Mouse (Mus musculus): Measurements from ENCODE around the gene Gm5294.

The Gm5294 gene

DNA sequence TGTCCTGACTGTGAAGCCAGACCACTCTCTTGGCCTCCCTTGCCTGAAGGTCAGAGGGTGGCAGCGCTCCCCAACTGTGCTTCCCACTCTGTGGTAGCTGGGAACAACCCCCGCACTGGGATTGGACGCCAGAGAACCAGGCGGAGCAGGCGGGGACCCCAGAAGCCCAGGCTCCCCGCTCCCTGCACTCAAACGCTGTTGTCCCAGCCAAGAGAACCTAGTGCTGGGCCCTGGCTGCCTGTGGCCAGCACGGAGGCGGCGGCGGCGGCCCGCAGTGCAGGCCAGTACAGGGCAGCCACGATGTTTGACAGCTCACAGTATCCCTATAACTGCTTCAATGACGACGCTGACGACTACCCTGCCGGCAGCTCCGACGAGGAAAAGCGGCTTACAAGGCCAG, at the start of gene Gm5294:
Gm5294 (plus strand) TSS at position 301 of the 400 bp plus-strand sequence.
- no peak for DNase-seq (ENCODE audit: low read depth, low spot score)

DNA sequence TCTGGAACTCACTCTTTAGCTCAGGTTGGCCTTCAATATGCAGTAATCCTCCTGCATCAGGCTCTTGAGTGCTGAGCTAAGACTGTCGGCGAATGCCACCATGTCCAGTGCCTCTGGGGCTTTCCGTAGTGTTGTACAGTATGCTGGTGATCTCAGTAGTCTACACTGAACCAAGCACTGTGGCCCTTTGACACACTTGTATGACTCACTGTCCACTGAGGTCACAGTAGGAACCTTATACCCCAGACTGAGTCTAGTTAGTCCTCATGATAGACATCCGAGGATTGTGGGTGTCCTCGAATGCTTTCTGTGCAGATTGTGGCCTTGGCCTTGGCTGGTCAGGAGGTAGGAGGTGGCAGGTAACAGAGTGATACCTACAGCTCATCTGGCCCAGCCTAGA, 44.8 kb upstream of the Gm5294 start:
- DNase-seq (ENCODE audit: low read depth, low spot score) = peak; percentile 73

DNA sequence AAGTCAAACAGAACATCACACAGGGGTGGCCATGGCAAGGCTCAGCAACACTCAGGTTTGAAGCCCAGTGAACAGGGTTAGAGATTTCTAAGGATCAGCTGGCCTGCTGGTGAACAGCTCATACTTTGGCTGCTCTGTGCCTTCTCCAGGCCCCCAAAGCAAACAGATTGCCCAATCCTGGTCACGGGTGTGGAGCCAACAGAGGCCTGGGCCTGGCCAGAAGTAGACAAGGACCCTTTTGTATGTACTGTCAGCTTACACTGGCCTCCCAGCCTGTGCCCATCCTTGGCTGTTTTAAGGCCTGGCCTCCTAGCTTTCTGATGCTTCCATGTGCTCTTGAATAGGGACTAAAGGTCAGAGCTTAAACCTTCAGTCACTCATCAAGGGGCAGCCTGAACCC, 43.5 kb upstream of the Gm5294 start:
- peak; percentile 80 for DNase-seq (ENCODE audit: low read depth, low spot score)

DNA sequence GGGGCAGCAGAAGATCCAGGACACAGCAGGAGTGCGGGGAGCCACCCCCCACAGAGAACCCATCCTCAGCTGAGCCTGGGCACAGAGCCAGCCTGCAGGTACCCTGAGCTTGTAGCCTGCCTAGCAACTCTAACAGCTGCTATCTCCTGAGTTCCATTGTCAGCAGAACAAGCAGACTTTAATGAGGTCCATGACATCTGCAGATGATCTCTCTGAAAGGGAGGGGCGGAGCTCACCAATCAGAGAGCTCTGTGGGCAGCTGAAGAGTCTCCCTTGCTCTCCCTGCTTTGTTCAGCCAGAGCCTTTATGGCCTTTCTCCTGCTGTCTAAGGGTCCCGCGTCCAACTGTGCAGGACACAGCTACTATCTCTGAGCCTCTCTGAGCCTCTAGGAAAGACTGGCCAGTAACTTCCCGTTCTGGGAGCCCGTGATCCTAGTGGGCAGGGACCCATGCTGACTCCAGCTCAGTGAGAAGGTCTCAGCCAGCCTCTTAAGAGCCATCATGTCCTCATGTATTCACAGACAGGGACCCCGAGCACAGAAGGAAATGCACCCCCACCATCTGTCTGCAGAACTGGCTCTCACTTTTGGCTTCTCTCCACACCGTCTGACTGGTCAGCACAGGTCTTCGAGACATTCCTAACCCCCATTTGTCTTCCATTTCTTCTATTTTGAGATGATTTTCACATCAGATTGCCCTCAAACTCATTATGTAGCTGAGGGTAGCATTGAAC, 41.0 kb upstream of the Gm5294 start:
- no peak for DNase-seq (ENCODE audit: low read depth, low spot score)

DNA sequence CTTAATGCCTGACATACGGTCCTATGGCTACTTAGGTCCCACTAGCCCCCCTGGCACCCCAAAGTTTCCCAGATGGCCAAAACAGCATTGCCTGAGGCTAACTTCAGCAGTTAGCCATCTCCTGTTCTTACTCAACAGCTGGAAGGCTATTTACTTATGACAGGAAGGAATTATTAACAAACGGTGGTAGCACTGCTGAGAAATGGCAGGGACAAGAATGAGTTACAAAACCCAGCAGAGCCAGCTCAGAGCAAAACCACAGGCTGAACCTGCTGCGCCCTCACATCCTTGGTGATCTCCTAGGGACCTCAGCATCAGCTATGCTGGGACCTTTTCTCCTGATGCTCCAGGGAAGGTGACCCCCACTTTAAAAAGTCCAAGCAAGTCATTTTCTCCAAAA, 40.2 kb upstream of the Gm5294 start:
- DNase-seq (ENCODE audit: low read depth, low spot score) = peak; percentile 19

DNA sequence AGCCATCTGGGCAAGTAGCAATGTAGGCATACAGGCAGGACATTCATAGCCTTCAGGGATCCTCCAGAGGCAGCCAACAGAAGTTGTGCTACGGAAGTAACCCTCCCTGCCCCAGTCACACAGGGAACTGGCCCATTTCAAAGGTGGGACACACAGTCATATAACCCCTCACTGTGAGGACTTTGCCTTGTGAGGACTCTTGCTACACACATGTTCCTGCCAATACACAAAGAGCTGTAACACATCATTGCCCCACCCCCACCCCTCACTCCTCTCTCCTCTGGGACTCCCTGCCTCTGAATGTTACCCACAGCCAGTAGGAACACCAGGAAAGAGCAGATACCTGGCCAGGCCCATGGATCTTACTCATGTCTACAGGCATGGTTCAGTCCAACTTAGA, 37.2 kb upstream of the Gm5294 start:
- no peak for DNase-seq (ENCODE audit: low read depth, low spot score)

DNA sequence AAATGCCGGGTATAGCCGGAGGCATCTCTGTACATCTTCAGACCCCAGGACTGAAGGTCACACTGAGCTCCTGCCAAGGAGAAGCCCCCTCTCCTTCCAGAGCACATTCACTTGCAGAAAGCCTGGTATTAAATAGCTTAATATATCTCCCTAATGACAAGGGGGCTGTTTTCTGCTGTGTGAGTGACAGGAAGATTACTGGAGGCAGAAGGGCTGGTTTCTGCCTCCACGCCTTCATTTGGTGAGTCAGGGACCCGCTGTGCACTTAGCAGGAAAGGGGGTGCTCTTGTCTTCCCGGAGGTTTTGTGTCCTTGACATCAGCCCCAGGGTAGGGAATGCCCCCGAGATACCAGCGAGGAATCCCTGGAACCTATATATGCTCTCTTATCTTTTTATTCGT, 36.7 kb upstream of the Gm5294 start:
- no peak for DNase-seq (ENCODE audit: low read depth, low spot score)

DNA sequence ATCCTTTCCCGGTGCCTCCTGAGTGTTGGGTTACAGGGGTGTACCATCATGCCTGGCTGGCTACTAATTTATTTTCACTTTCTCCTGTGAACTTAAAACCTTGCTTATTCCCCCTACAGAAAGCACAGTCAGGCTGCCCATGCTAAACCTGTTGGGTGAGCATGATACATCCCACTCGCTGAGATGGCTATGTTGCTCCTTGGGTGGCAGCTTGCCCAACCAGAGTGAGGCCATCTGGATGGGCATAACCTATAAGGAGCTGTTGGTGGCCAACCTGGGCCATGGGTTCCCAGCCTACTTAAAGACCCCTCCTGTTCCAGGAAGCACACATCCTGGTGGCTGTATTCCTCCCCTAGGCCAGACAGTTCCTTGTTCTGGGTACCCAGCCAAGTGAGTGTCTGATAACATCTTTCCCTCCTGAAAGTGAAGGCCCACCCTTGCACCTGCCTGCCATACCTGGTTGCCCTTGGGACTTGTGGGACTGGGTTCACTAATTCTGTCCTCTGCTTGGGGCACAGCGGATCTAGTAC, 33.8 kb upstream of the Gm5294 start:
- no peak for DNase-seq (ENCODE audit: low read depth, low spot score)

DNA sequence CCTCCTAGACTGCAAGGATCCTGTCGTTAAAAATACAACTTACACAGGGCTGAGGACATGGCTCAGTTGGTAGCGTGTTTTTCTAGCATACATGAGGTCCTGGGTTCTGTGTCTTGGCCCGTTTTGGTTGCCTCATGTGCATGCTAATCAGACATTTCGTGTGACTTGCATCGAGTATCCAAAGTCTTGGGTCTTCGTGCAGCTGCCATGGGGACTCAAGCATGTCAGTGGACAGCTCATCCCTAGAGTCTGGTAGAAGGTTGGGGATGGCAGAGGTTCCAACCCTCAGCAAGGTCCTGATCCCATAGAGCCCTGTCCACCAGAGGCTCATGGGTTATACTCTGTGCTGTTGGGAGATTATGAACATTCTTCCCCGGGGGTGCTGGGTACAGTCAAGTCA, 32.2 kb upstream of the Gm5294 start:
- no peak for DNase-seq (ENCODE audit: low read depth, low spot score)

DNA sequence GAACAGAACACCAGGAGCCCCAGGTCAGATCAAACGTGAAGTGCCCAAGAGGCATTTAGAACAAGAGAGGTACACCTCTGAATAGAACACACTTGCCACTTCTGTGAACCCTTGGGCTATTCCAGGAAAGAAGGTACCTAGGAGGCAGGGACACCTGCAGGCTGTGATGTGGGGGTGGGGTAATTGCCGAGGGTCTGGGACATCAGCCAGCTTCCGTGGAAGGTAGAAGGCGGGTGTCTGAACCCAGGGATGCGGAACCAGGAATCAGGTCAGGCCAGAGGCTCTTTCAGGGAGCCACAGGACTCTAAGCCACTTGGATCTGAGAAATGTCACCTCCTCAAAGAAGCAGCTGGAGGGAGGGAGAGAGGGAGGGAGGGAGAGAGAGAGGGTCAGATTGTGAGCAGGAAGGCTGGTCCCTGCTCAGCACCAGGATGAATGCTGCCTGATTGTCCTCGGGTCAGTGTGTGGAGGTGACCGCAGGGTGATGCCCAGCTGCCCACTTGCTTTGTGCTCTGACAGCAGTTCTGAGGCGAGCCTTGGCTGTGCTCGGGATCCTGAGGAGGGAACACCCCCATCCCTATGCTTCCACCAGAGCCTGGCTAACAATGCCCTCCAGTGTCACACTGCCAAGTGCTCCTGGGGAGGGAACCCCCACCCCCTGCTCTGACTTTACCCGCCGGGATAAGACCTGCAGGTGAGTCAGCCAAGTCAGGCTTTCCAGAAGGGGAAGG, 31.2 kb upstream of the Gm5294 start:
- DNase-seq (ENCODE audit: low read depth, low spot score) = no peak

DNA sequence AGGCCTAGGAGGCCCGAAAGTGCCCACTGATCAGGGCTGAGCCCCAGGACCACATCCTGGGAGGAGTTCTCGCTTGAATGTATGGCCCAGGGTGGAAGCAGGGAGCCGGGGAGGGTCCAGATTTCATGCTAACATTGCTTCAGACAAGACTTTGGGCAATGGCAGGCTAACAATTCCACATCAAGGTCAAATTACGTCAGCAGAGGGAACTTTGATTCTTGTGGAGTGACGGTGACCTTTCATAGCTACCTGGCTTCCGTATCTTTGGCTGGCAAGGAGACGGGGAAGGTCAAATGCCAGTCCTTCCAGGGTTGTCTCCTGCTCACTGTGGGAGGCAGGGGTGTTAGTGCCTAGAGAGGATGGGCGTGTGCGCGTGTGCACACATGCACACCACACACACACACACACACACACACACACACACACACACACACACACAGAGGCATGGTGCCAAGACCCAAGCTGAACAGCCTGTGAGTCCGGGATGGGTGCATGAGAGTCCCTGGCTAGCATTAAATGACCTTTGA, 28.9 kb upstream of the Gm5294 start:
- DNase-seq (ENCODE audit: low read depth, low spot score) = no peak

DNA sequence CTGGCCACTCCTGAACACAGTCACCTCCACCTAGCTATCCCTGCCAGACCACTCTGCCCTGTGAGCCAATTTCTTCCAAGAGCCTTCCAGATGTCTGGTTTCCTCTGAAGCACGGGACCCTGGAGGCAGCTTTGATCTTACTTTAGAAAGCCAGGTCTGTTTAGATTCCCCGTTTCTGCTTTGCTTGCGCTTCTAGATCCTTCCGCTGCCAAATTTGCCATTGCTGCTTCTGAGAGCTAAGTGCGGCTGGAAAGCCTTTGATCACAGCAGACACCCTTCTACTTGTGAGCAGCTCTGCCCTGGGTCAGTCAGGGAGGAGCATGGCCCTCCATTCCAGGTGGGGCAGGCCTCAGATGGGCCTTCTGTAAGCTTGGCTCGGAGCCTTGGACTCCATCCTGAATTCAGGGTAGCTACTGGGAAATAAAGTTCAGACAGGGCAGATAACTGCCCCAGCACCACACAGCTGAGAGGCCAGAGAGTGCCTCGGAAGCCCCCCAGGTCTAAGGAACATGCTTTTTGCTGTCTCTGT, 18.2 kb upstream of the Gm5294 start:
- DNase-seq (ENCODE audit: low read depth, low spot score) = no peak

DNA sequence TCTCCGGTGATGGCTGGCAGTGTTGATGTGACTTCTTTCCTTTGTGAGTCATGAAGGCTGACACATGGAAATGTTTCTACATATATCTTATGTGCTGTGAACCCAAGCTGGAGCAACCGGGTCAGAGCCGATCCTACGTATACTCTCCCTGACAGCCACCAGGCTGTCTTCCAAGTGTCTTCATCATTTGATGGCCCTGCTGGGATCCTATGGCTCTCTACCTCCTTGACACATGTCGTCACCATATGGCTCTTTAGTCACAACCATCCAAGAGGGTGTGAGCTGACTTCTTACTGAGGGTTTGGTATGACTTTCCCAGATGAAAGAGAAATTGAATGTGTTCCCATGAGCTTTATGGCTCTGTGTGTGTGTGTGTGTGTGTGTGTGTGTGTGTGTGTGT, 15.6 kb upstream of the Gm5294 start:
- no peak for DNase-seq (ENCODE audit: low read depth, low spot score)

DNA sequence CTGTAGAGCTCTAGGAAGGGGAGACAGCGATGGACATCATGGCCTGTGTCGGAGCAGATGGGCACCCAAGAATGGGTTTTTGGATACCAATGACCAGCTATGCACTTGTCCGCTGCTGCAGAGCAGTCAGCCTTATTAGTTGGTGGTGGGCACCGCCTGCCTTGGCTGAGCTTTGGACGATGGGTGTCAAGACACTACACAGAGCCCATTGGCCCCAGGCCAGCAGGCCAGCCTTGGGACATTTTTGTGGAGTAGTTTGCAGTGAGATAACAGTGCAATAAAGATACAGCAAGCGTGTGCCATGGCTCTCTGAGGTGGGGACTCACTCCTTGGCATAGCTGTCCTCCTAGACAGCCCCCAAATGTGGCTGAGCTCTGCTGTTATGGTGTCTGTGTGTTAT, 10.1 kb upstream of the Gm5294 start:
- no peak for DNase-seq (ENCODE audit: low read depth, low spot score)

DNA sequence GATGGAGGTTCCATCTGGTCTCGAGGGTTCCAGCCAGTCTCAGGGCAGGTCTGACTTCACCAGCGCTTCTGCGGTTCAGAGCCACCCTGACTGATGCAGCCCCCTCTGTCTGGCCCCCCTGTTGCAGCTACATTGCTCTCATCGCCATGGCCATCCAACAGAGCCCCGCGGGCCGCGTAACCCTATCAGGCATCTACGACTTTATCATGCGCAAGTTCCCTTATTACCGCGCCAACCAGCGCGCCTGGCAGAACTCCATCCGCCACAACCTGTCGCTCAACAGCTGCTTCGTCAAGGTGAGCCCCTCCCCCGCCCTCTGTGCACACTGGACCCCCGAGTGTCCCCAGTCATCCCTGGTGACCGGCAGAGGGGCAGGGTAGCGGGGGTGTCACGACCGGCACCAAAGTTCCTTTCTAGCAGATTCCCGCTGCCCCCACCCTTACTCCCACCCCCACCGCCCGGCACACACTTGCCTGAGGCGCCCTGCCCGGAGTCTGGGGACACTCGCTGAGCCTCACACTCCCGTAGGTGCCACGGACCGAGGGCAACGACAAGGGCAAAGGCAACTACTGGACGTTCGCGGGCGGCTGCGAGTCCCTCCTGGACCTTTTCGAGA, 945 bp downstream of the Gm5294 start:
- no peak for DNase-seq (ENCODE audit: low read depth, low spot score)

DNA sequence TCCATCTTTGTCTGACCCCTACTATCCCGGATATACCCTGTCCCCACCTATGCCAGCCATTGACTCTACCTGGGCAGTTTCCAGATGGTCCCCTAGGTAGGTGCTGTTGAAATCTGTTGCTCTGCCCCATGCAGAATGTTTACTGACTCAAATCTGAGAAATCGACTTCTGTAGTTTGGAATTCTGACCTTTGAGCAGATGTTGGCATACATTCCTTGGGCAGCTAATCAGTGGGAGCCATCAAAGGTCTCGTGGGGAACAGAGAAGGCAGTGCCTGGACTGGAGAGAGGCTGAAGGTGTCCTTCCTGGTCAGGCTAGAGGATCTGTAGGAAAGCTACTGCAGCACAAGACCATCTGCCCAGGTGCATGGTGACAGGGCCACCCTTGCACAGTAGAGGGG, 5.2 kb downstream of the Gm5294 start:
- DNase-seq (ENCODE audit: low read depth, low spot score) = no peak

DNA sequence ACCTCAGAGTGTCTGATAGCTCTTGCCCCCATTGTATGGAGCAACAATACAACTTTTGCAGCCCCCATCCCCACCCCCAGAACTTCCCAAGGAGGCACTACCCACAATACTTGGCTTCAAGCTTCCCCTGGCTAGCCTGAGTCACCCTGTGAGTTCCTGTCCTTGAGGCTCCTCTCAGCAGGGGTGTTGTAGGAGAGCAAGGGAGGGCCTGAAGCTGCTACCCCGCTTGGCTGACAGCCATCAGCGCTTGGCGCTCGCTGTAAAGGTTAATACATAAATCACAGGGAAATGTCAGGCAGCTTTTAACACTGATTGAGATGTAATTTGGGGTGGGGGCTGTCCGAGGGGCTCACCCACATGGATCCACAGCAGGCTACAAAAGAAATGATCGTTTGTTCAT, 13.5 kb downstream of the Gm5294 start:
- DNase-seq (ENCODE audit: low read depth, low spot score) = no peak

DNA sequence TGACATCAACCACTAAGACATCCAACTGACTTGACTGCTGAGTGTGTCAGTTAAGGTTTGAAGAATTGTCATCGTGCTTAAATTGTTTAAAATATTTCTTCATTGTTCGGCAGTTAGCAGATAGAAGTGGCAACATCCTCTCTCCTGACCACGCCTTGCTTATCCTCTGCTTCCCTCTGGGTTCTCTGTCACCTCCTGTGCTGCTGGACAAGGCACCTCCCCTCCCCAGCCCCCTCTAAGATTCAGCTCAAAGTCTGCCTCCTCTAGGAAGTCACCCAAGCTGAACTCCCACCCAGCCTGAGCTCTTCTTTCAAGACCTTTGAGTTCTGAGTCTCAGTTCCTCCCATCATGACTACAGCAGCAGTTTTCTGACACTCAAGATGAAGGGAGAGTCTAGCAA, 15.0 kb downstream of the Gm5294 start:
- no peak for DNase-seq (ENCODE audit: low read depth, low spot score)

DNA sequence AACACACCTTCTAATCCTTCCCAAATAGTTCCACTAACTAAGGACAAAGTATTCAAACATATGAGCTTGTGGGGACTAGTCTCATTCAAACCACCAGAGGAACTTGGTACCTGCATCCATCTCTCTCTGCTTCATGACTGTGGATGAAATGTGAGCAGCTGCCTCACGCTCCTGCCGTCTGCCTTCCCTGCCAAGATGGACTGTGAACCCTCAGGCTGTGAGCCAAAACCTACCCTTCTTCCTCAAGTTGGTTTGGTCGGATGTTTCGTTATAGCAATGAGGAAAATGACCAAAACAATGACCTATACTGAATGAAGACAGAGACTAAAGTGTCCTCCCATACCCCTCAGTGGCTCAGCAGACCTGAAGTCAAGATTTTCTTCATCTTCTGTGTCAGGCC, 21.1 kb downstream of the Gm5294 start:
- DNase-seq (ENCODE audit: low read depth, low spot score) = no peak

DNA sequence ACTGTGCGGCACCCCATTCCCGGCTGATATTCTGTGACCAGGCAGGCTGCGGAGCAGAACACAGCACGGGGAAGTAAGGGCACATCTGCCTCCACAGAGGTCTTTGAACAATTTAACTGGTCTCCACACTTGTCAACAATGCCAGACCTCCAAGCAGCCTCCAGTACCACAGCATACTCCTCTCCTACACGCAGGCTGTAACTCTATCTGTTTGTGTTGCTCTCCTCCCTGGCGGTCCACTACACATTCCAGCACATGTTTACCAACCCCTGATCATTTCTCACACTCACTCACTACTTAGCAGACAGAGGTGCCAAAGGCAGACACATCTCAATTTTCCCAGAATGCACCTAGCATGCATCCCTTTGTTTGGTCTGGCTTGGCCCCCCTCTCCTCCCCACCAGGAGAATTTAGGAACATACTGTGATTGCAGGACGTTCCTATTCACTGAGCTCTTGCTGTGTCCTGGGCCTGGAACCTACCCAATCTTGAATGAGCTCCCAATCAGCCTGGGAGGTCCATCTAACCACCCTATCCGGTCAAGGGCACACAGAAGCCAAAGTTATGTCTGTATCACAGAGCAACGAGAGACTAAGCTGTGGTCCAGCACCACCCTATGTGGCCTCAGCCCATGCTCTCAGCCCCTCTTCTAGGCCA, 23.4 kb downstream of the Gm5294 start:
- DNase-seq (ENCODE audit: low read depth, low spot score) = no peak

DNA sequence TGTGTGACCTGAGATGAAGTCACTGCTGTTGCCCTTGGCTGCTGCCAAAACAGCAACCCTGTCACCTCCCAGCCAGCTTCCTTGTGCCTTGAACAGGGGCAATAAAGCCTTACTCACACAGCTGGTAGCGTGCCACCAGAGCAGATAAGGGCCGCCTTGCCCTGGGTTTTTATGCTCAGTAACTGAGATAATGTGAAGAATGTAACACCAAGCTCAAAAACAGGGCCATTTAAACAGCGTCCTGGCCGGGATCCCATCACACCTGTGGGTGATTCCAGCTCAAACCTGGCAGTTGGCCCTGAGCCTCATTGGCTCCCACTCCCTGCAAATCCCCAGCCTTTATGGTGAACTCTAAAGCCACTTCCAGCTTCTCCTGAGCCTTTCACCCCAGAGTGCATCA, 26.6 kb downstream of the Gm5294 start:
- DNase-seq (ENCODE audit: low read depth, low spot score) = no peak

DNA sequence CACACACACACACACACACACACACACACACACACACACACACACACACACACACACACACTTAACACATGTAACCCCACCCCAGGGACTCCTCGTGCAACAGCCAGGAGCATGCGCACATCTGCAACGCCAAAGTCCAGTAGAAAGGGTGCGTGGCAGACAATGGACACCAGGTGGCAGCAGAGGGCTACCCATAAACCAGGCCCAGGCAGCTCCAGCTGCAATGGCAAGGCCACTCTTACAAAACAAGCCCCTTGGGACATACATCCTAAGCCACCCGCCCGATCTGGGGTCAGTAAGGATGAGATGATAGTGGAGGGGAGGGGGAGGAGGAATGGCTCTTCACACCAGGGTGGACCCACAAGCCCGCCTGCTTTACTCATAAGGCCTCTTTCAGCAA, 28.2 kb downstream of the Gm5294 start:
- peak; percentile 95 for DNase-seq (ENCODE audit: low read depth, low spot score)

All from 3T3-L1 (cell line).